Mouse (Mus musculus) heart, postnatal 0 days (tissue): ENCODE results near the gene Krtap4-9. TPM values are rescaled to one million over a fixed set of nuclear protein-coding genes. Genes with fewer than 3 reads are reported as not detected.
"Not testable (repeated sequence)": the region's sequence is repeated elsewhere in the genome, so short reads cannot be mapped to it uniquely, and the experiment has no call there.

Source experiments
- ATAC-seq: fragments of 200-750 bp; cut with Nextera tagmentation; 2 replicates; pipeline ENCODE4 v1.8.0; 2017; ENCODE audit warnings: low read depth, moderate number of reproducible peaks, moderate library complexity; ENCODE audit not compliant: insufficient read depth
- DNase-seq: peaks from one replicate; pipeline ENCODE4 v3.0.0-alpha.2; 2016; ENCODE audit warnings: low spot score
- H3K27ac ChIP-seq: fragments of 300-500 bp; sonication (generic); 2 replicates; pipeline ENCODE4 v1.5.1; 2014; ENCODE audit warnings: low read depth, mild to moderate bottlenecking
- H3K27me3 ChIP-seq: fragments of 300-500 bp; sonication (generic); 2 replicates; pipeline ENCODE4 v1.6.1; 2014; ENCODE audit warnings: low read length, mixed read lengths; ENCODE audit not compliant: control insufficient read depth, insufficient read depth
- H3K36me3 ChIP-seq: fragments of 300-500 bp; sonication (generic); replicated peaks from 2 replicates; pipeline ENCODE4 v1.6.1; 2014; ENCODE audit warnings: low read length, mixed read lengths; ENCODE audit not compliant: control insufficient read depth, insufficient read depth
- H3K4me1 ChIP-seq: fragments of 300-500 bp; sonication (generic); 2 replicates; pipeline ENCODE4 v1.6.1; 2014; ENCODE audit warnings: antibody characterized with exemption; ENCODE audit not compliant: control insufficient read depth, insufficient read depth
- H3K4me2 ChIP-seq: fragments of 300-500 bp; sonication (generic); 2 replicates; pipeline ENCODE4 v1.6.1; 2014; ENCODE audit warnings: low read depth, mild to moderate bottlenecking, low read length, moderate library complexity
- H3K4me3 ChIP-seq: fragments of 300-500 bp; sonication (generic); 2 replicates; pipeline ENCODE4 v1.5.1; 2014; ENCODE audit warnings: low read depth, low read length
- H3K9ac ChIP-seq: fragments of 300-500 bp; sonication (generic); replicated peaks from 2 replicates; pipeline ENCODE4 v1.6.1; 2014; ENCODE audit warnings: low read depth, low read length, mixed read lengths
- H3K9me3 ChIP-seq: fragments of 300-500 bp; sonication (generic); replicated peaks from 2 replicates; pipeline ENCODE4 v1.6.1; 2016; ENCODE audit warnings: low read length; ENCODE audit not compliant: control insufficient read depth
- CTCF ChIP-seq: IDR thresholded peaks from 2 replicates; pipeline ENCODE4 v1.5.1; 2016; ENCODE audit warnings: antibody characterized with exemption, control low read depth, low read depth
- EP300 ChIP-seq: IDR thresholded peaks from 2 replicates; pipeline ENCODE4 v1.6.1; 2016; ENCODE audit warnings: antibody characterized with exemption, low read depth
- WGBS: fragments of 180-500 bp; shearing (Covaris S2); extraction: QIAGEN DNeasy Blood & Tissue Kit; methylation state at CpG from one replicate; pipeline ENCODE4 v1.1.7; 2014; 5-methylcytosine and 5-hydroxymethylcytosine counted together
- polyA plus RNA-seq: library from polyadenylated mRNA; unstranded; fragments of >200 nt; fragmentation: Nextera tagmentation; extraction: Ambion mirVana; gene quantifications from 2 replicates; pipeline ENCODE4 v1.2.1, GENCODE M21; 2015
- total RNA-seq: library from RNA; depleted of rRNA; stranded (reverse); fragments of >200 nt; gene quantifications from 2 replicates; pipeline ENCODE4 v1.2.3, GENCODE M21; 2014; ENCODE audit warnings: low replicate concordance; rRNA removed

Krtap4-9 gene
- total and polyA plus RNA-seq, 2 experiments from 2014 or later, result not detected

GRCm38 (mm10) chr11:99780604-99781003 is 4.4 kb upstream of the Krtap4-9 start, which contains the start of gene Krtap4-8:
Gene Krtap4-8, minus strand, starts transcription at chr11:99780704.
- Histone ChIP-seq H3K36me3 (no peaks in the 10 kb centered on the region), H3K27me3 (no peaks in the 10 kb centered on the region), H3K4me3 (no peak within 1 kb of the TSS), H3K9ac (no peak within 1 kb of the TSS), H3K9me3 (no peaks in the 10 kb centered on the region), H3K4me1 (no peaks in the 10 kb centered on the region), H3K27ac (no peak within 1 kb of the TSS), H3K4me2 (no peak within 1 kb of the TSS)
- no peak for ATAC-seq
- DNase-seq, result no peak
- TF ChIP-seq EP300, result no peak
- no peak for TF ChIP-seq CTCF
- 89% methylated on average over 2 of the region's 2 CpGs for WGBS

GRCm38 (mm10) chr11:99793367-99793766 is 8.4 kb downstream of the Krtap4-9 start, which contains the start of gene Gm11596:
Gene Gm11596, minus strand, starts transcription at chr11:99793467.
- no peak within 1 kb of the TSS for H3K4me3 ChIP-seq
- H3K4me2 ChIP-seq, result no peak within 1 kb of the TSS
- WGBS, result 60% methylated on average over 2 of the region's 2 CpGs
- H3K4me1 ChIP-seq, result no peaks in the 10 kb centered on the region
- DNase-seq (no peak), ATAC-seq (no peak)
- H3K27ac ChIP-seq, result no peak within 1 kb of the TSS
- no peak within 1 kb of the TSS for H3K9ac ChIP-seq
- TF ChIP-seq EP300 (no peak), CTCF (no peak)
- H3K27me3 ChIP-seq, result no peaks in the 10 kb centered on the region
- H3K9me3 ChIP-seq, result no peaks in the 10 kb centered on the region
- no peaks in the 10 kb centered on the region for H3K36me3 ChIP-seq

DNA sequence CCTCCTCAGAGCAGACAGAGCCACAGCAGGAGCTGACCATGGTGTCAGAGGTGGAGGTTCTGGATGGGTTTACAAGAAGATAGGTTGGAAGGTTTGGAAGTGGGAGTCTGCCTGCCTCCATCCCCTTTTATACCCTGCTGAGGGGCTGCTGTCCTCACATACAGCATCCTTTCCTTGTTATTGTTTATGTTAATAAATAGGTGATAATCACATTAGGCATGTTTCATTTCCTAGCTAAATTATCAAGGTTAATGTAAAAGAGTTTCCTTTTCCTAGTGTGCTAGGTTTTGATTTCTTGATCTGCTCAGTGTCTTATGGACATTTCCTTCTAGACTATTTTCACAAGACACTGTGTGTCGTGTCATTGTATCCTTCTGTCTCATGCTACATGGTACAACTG is 13.8 kb downstream of the Krtap4-9 start, which contains the start of gene Gm11569:
TSS of gene Gm11569 (minus strand) at position 101 of the 400 bp plus-strand sequence.
- WGBS, result no CpG with 5 or more reads among the region's 1 CpGs
- H3K27me3 ChIP-seq, H3K9me3 ChIP-seq, H3K4me2 ChIP-seq, H3K4me3 ChIP-seq, ATAC-seq, H3K4me1 ChIP-seq, H3K27ac ChIP-seq, H3K36me3 ChIP-seq, DNase-seq, H3K9ac ChIP-seq: not testable (repeated sequence)

DNA sequence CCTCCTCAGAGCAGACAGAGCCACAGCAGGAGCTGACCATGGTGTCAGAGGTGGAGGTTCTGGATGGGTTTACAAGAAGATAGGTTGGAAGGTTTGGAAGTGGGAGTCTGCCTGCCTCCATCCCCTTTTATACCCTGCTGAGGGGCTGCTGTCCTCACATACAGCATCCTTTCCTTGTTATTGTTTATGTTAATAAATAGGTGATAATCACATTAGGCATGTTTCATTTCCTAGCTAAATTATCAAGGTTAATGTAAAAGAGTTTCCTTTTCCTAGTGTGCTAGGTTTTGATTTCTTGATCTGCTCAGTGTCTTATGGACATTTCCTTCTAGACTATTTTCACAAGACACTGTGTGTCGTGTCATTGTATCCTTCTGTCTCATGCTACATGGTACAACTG is 19.3 kb downstream of the Krtap4-9 start, which contains the start of gene Gm11554:
TSS of gene Gm11554 (minus strand) at position 101 of the 400 bp plus-strand sequence.
- not testable (repeated sequence) for DNase-seq, H3K9ac ChIP-seq, H3K4me1 ChIP-seq, H3K4me2 ChIP-seq, ATAC-seq, H3K4me3 ChIP-seq, H3K9me3 ChIP-seq, H3K27me3 ChIP-seq, H3K36me3 ChIP-seq, H3K27ac ChIP-seq
- no CpG with 5 or more reads among the region's 1 CpGs for WGBS

GRCm38 (mm10) chr11:99809792-99810191 is 24.8 kb downstream of the Krtap4-9 start, which contains the start of gene Krtap4-13:
Gene Krtap4-13, minus strand, starts transcription at chr11:99809892.
- not testable (repeated sequence) for H3K4me1 ChIP-seq, H3K36me3 ChIP-seq, H3K4me2 ChIP-seq, H3K27ac ChIP-seq, H3K9me3 ChIP-seq, H3K4me3 ChIP-seq, ATAC-seq, H3K27me3 ChIP-seq, H3K9ac ChIP-seq, DNase-seq

DNA sequence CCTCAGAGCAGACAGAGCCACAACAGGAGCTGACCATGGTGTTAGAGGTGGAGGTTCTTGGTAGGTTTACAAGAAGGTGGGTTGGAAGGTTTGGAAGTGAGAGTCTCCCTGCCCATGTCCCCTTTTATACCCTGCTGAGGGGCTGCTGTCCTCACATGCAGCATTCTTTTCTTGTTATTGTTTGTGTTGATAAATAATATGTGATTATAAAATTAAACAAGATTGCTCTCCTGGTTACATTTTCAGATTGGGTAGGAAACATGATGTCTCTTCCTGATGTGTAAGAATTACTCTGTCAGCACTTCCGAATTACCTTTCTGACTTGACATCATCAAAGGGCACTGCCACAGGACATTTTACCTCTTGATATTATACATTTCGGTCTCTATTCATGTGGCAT is 30.6 kb downstream of the Krtap4-9 start, which contains the start of gene Gm11564:
TSS of gene Gm11564 (minus strand) at position 101 of the 400 bp plus-strand sequence.
- H3K4me3 ChIP-seq, H3K9ac ChIP-seq, H3K36me3 ChIP-seq, DNase-seq, H3K27ac ChIP-seq, H3K4me1 ChIP-seq, ATAC-seq, H3K4me2 ChIP-seq, H3K27me3 ChIP-seq, H3K9me3 ChIP-seq: not testable (repeated sequence)
- WGBS, result 69% methylated on average over 2 of the region's 2 CpGs

Other genes with a start within 250 kb of the Krtap4-9 start
Only the 30 nearest of the 43 such genes appear.
- not detected in 2 replicates for gene Krtap9-3, start 187.1 kb upstream of the Krtap4-9 start, total RNA-seq
- not detected in 2 replicates for gene Krtap9-3, start 187.1 kb upstream of the Krtap4-9 start, polyA plus RNA-seq
- gene Gm11938, start 181.9 kb upstream of the Krtap4-9 start, total RNA-seq, result not detected in 2 replicates
- not detected in 2 replicates for gene Gm11938, start 181.9 kb upstream of the Krtap4-9 start, polyA plus RNA-seq
- not detected in 2 replicates for gene Gm11937, start 175.0 kb upstream of the Krtap4-9 start, total RNA-seq
- not detected in 2 replicates for gene Gm11937, start 175.0 kb upstream of the Krtap4-9 start, polyA plus RNA-seq
- gene Krtap2-4, start 170.4 kb upstream of the Krtap4-9 start, total RNA-seq, result not detected in 2 replicates
- not detected in 2 replicates for gene Krtap2-4, start 170.4 kb upstream of the Krtap4-9 start, polyA plus RNA-seq
- gene Gm11562, start 164.8 kb upstream of the Krtap4-9 start, total RNA-seq, result not detected in 2 replicates
- not detected in 2 replicates for gene Gm11562, start 164.8 kb upstream of the Krtap4-9 start, polyA plus RNA-seq
- gene Krtap4-1, start 157.0 kb upstream of the Krtap4-9 start, total RNA-seq, result not detected in 2 replicates
- not detected in 2 replicates for gene Krtap4-1, start 157.0 kb upstream of the Krtap4-9 start, polyA plus RNA-seq
- gene Krtap4-2, start 150.1 kb upstream of the Krtap4-9 start, total RNA-seq, result not detected in 2 replicates
- not detected in 2 replicates for gene Krtap4-2, start 150.1 kb upstream of the Krtap4-9 start, polyA plus RNA-seq
- not detected in 2 replicates for gene Krtap4-7, start 141.1 kb upstream of the Krtap4-9 start, total RNA-seq
- not detected in 2 replicates for gene Krtap4-7, start 141.1 kb upstream of the Krtap4-9 start, polyA plus RNA-seq
- gene Gm11555, start 135.0 kb upstream of the Krtap4-9 start, total RNA-seq, result not detected in 2 replicates
- not detected in 2 replicates for gene Gm11555, start 135.0 kb upstream of the Krtap4-9 start, polyA plus RNA-seq
- gene Gm11563, start 126.2 kb upstream of the Krtap4-9 start, total RNA-seq, result not detected in 2 replicates
- not detected in 2 replicates for gene Gm11563, start 126.2 kb upstream of the Krtap4-9 start, polyA plus RNA-seq
- gene Krtap4-6, start 119.2 kb upstream of the Krtap4-9 start, total RNA-seq, result not detected in 2 replicates
- gene Krtap4-6, start 119.2 kb upstream of the Krtap4-9 start, polyA plus RNA-seq, result not detected in 2 replicates
- gene Gm14190, start 94.5 kb upstream of the Krtap4-9 start, total RNA-seq, result not detected in 2 replicates
- not detected in 2 replicates for gene Gm14190, start 94.5 kb upstream of the Krtap4-9 start, polyA plus RNA-seq
- gene Gm14180, start 50.9 kb upstream of the Krtap4-9 start, total RNA-seq, result not detected in 2 replicates
- not detected in 2 replicates for gene Gm14180, start 50.9 kb upstream of the Krtap4-9 start, polyA plus RNA-seq
- not detected in 2 replicates for gene Gm11595, start 12.3 kb upstream of the Krtap4-9 start, total RNA-seq
- not detected in 2 replicates for gene Gm11595, start 12.3 kb upstream of the Krtap4-9 start, polyA plus RNA-seq
- not detected in 2 replicates for gene Krtap4-8, start 4.5 kb upstream of the Krtap4-9 start, total RNA-seq
- gene Krtap4-8, start 4.5 kb upstream of the Krtap4-9 start, polyA plus RNA-seq, result not detected in 2 replicates
- not detected in 2 replicates for gene Gm11596, start 8.3 kb downstream of the Krtap4-9 start, total RNA-seq
- not detected in 2 replicates for gene Gm11596, start 8.3 kb downstream of the Krtap4-9 start, polyA plus RNA-seq
- gene Gm11569, start 13.7 kb downstream of the Krtap4-9 start, total RNA-seq, result not detected in 2 replicates
- gene Gm11569, start 13.7 kb downstream of the Krtap4-9 start, polyA plus RNA-seq, result not detected in 2 replicates
- gene Gm11554, start 19.2 kb downstream of the Krtap4-9 start, total RNA-seq, result not detected in 2 replicates
- gene Gm11554, start 19.2 kb downstream of the Krtap4-9 start, polyA plus RNA-seq, result not detected in 2 replicates
- not detected in 2 replicates for gene Krtap4-13, start 24.7 kb downstream of the Krtap4-9 start, total RNA-seq
- not detected in 2 replicates for gene Krtap4-13, start 24.7 kb downstream of the Krtap4-9 start, polyA plus RNA-seq
- not detected in 2 replicates for gene Gm11564, start 30.5 kb downstream of the Krtap4-9 start, total RNA-seq
- not detected in 2 replicates for gene Gm11564, start 30.5 kb downstream of the Krtap4-9 start, polyA plus RNA-seq
- gene 2300003K06Rik, start 52.9 kb downstream of the Krtap4-9 start, total RNA-seq, result not detected in 2 replicates
- not detected in 2 replicates for gene 2300003K06Rik, start 52.9 kb downstream of the Krtap4-9 start, polyA plus RNA-seq
- gene Krtap4-16, start 66.4 kb downstream of the Krtap4-9 start, total RNA-seq, result not detected in 2 replicates
- gene Krtap4-16, start 66.4 kb downstream of the Krtap4-9 start, polyA plus RNA-seq, result not detected in 2 replicates
- gene Gm11568, start 72.7 kb downstream of the Krtap4-9 start, total RNA-seq, result not detected in 2 replicates
- not detected in 2 replicates for gene Gm11568, start 72.7 kb downstream of the Krtap4-9 start, polyA plus RNA-seq
- gene Gm11559, start 79.3 kb downstream of the Krtap4-9 start, total RNA-seq, result not detected in 2 replicates
- not detected in 2 replicates for gene Gm11559, start 79.3 kb downstream of the Krtap4-9 start, polyA plus RNA-seq
- gene Krtap9-1, start 88.2 kb downstream of the Krtap4-9 start, total RNA-seq, result not detected in 2 replicates
- gene Krtap9-1, start 88.2 kb downstream of the Krtap4-9 start, polyA plus RNA-seq, result not detected in 2 replicates
- not detected in 2 replicates for gene Gm11567, start 94.0 kb downstream of the Krtap4-9 start, total RNA-seq
- gene Gm11567, start 94.0 kb downstream of the Krtap4-9 start, polyA plus RNA-seq, result not detected in 2 replicates
- not detected in 2 replicates for gene Krtap31-1, start 122.7 kb downstream of the Krtap4-9 start, total RNA-seq
- not detected in 2 replicates for gene Krtap31-1, start 122.7 kb downstream of the Krtap4-9 start, polyA plus RNA-seq
- gene Gm11565, start 129.6 kb downstream of the Krtap4-9 start, total RNA-seq, result not detected in 2 replicates
- gene Gm11565, start 129.6 kb downstream of the Krtap4-9 start, polyA plus RNA-seq, result not detected in 2 replicates
- not detected in 2 replicates for gene Krtap31-2, start 151.1 kb downstream of the Krtap4-9 start, total RNA-seq
- gene Krtap31-2, start 151.1 kb downstream of the Krtap4-9 start, polyA plus RNA-seq, result not detected in 2 replicates
- not detected in 2 replicates for gene Krtap9-5, start 163.3 kb downstream of the Krtap4-9 start, total RNA-seq
- not detected in 2 replicates for gene Krtap9-5, start 163.3 kb downstream of the Krtap4-9 start, polyA plus RNA-seq